Mouse (Mus musculus): ENCODE results near the gene Fbln7.

The Fbln7 gene

GRCm38 (mm10) chr2:128872256-128872655, 9.5 kb downstream of the Fbln7 start:
- no peak for DNase-seq (ENCODE audit: low spot score in 2 of 2)

- DNase-seq (ENCODE audit: low spot score in 2 of 2) = no peak
Observed at GRCm38 (mm10) chr2:128875526-128875925, 12.7 kb downstream of the Fbln7 start.

DNA sequence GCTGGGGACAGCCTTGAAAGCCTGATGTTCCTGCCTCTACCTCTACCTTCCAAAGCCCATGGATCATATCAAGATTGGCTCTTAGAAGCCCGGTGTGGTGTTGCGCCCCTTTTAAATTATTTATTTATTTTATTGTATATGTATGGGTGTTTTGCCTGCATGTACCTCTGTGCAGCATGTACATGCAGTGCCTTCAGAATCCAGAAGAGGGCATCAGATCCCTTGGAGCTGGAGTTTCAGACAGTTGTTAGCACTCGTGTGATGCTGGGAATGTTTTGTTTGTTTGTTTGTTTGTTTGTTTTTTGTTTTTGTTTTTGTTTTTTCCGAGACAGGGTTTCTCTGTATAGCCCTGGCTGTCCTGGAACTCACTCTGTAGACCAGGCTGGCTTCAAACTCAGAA, 18.5 kb downstream of the Fbln7 start:
- DNase-seq (ENCODE audit: low spot score in 2 of 2) = no peak

- no peak for DNase-seq (ENCODE audit: low spot score in 2 of 2)
Observed at GRCm38 (mm10) chr2:128885225-128885811, 22.5 kb downstream of the Fbln7 start.

- DNase-seq (ENCODE audit: low spot score in 2 of 2) = no peak
Observed at GRCm38 (mm10) chr2:128887866-128888550, 25.2 kb downstream of the Fbln7 start.

DNA sequence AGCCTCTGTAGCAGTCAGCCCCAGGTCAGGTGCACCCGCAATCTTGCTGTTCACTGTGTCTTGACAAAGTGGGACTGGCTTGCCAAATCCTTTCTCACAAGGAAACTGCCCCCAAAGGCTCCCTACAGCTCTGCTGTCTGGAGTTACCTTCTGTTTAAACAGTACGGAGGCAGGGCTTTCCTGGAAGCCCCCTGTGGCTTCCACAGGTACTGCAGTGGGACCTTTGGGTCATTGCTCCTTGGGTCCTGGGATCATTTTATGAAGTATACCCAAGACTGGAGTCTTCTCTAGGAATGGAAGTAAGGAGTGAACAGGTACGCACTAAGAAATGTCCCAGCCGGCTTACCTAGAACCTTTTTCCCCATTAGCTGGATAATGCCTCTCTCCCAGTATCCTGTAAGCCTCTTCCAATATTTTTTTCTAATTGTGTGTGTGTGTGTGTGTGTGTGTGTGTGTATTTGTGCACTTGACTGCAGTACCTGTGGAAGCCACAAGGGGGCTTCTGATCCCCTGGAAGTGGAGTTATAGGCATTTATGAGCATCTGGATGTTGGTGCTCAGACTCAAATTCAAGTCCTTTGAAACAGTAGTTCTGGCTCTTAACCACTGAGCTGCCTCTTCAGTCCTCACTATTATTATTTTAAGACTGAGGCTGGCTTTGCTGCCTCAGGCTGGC, 28.0 kb downstream of the Fbln7 start:
- DNase-seq (ENCODE audit: low spot score in 2 of 2) = no peak

- peak in 1 of 2 experiments; percentile 6 for DNase-seq (ENCODE audit: low spot score in 2 of 2)
Observed at GRCm38 (mm10) chr2:128892180-128892721, 29.5 kb downstream of the Fbln7 start.

- DNase-seq (ENCODE audit: low spot score in 2 of 2) = no peak
Observed at GRCm38 (mm10) chr2:128902843-128903242, 40.1 kb downstream of the Fbln7 start.

- no peak for DNase-seq (ENCODE audit: low spot score in 2 of 2)
Observed at GRCm38 (mm10) chr2:128903661-128904060, 40.9 kb downstream of the Fbln7 start.

DNA sequence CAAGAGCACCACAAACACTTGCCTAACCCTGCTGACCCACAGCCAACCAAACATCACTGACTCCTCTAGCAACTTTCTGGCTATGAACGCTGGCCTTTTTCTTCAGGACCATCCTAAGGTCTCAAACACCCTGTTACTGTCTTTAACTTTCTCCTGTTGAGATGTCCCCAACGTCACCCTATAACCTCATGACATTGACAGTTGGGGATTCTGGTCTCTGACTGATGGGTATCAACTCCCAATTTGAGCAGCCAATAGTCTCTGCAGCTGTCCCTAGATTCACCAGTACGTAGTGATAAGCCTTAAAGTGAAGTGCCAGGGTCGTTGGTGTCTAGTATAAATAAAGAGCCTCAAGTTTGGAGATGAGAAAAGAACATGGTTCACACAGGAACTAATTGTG, 52.2 kb downstream of the Fbln7 start:
- no peak for DNase-seq (ENCODE audit: low spot score in 2 of 2)

DNA sequence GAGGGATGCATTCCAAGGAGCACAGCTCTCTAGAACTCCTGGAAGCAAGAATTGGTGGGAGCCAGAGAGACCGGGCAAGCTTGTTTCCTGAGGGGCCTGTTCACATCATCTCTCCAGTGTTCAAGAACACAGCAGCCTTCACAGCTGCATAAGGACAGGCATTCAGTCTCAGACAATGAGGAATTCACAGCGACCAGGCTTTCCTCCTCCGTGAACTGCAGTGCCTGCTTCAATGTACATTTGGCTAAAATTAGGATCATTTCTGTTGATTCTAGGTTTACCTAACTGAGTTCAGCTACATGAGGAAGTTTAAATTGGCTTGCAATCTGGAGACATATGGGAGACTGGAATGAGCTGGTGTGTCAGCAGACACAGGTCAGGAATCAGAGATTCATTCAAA, 53.7 kb downstream of the Fbln7 start:
- no peak for DNase-seq (ENCODE audit: low spot score in 2 of 2)

DNA sequence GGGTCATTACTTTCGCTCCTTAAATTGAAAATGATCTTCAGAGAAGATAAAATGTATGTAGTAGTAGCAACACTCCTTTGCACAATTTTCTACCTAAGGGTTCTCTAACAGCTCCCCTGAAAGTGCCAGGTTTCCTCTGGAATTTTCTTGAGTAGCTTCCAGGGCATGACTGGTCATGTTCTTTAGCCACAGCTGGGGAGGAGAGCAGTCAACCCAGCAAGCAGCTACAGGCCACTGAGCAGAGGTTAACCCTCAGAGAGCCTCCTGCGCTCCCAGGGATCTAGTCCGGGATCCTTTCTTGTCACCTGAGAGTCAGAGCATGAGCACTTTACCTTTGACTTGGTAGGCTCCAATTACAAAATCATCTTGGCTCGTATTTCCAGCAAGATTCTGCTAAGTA, 62.0 kb downstream of the Fbln7 start:
- no peak for DNase-seq (ENCODE audit: low spot score in 2 of 2)

- no peak for DNase-seq (ENCODE audit: low spot score in 2 of 2)
Observed at GRCm38 (mm10) chr2:128928446-128928845, 65.7 kb downstream of the Fbln7 start.

GRCm38 (mm10) chr2:128930704-128931103, 67.9 kb downstream of the Fbln7 start:
- no peak for DNase-seq (ENCODE audit: low spot score in 2 of 2)

GRCm38 (mm10) chr2:128936256-128936655, 73.5 kb downstream of the Fbln7 start:
- DNase-seq (ENCODE audit: low spot score in 2 of 2) = no peak

- DNase-seq (ENCODE audit: low spot score in 2 of 2) = peak; percentile 93 to 94
Observed at GRCm38 (mm10) chr2:128943538-128944528, 81.1 kb downstream of the Fbln7 start, which contains the start of gene Zc3h8. TSS of gene Zc3h8 (minus strand) at chr2:128944077.
